Mouse (Mus musculus) midbrain, embryonic 15.5 days (tissue): ENCODE data around the gene Mboat2. TPM values are rescaled to one million over a fixed set of nuclear protein-coding genes. Genes with fewer than 3 reads are reported as not detected.

Source experiments
- ATAC-seq: fragments of 200-750 bp; cut with Nextera tagmentation; replicated peaks from 2 replicates; pipeline ENCODE4 v1.8.0; 2017; ENCODE audit warnings: moderate TSS enrichment
- H3K27ac ChIP-seq: fragments of 300-500 bp; sonication (generic); 2 replicates; pipeline ENCODE4 v1.5.1; 2015; ENCODE audit warnings: mild to moderate bottlenecking, inconsistent platforms
- H3K27me3 ChIP-seq: fragments of 300-500 bp; sonication (generic); replicated peaks from 2 replicates; pipeline ENCODE4 v1.6.1; 2015; ENCODE audit warnings: inconsistent platforms
- H3K36me3 ChIP-seq: fragments of 300-500 bp; sonication (generic); replicated peaks from 2 replicates; pipeline ENCODE4 v1.6.1; 2015; ENCODE audit warnings: inconsistent platforms
- H3K4me1 ChIP-seq: fragments of 300-500 bp; sonication (generic); 2 replicates; pipeline ENCODE4 v1.6.1; 2015; ENCODE audit warnings: inconsistent platforms
- H3K4me2 ChIP-seq: fragments of 300-500 bp; sonication (generic); 2 replicates; pipeline ENCODE4 v1.6.1; 2015; ENCODE audit warnings: inconsistent platforms, mild to moderate bottlenecking, moderate library complexity
- H3K4me3 ChIP-seq: fragments of 300-500 bp; sonication (generic); 2 replicates; pipeline ENCODE4 v1.5.1; 2015; ENCODE audit warnings: mild to moderate bottlenecking, inconsistent platforms
- H3K9ac ChIP-seq: fragments of 300-500 bp; sonication (generic); 2 replicates; pipeline ENCODE4 v1.6.1; 2015; ENCODE audit warnings: mild to moderate bottlenecking, inconsistent platforms
- H3K9me3 ChIP-seq: fragments of 300-500 bp; sonication (generic); 2 replicates; pipeline ENCODE4 v1.6.1; 2016; ENCODE audit warnings: inconsistent platforms
- WGBS: fragments of 180-500 bp; shearing (Covaris S2); methylation state at CpG from one replicate; pipeline ENCODE4 v1.1.7; 2015; ENCODE audit warnings: mixed read lengths; 5-methylcytosine and 5-hydroxymethylcytosine counted together
- polyA plus RNA-seq: library from polyadenylated mRNA; unstranded; fragments of >200 nt; fragmentation: Nextera tagmentation; extraction: Ambion mirVana; gene quantifications from 2 replicates; pipeline ENCODE4 v1.2.1, GENCODE M21; 2015

The Mboat2 gene
- polyA plus RNA-seq, 1 experiment from 2014 or later: 71.5 TPM

DNA sequence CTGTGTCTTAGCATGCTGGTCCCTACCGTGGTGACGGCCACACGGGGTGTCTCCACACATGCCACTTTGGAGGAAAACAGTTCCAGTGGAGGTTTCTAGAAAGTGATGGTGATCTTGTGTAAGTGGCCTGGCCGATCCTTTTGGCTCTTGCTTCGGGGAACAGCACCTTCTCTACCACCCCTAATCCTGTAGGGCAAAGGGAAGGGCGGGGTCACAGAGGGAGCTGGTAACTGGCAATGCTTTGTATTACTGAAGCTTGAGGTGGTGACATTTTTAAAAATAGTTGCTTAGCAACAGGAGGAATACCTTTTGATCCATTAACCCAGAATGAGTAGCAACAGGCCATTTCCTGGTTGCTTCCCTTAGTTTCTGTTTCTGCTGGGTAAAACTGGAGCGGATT, 131.1 kb downstream of the Mboat2 start:
- Histone ChIP-seq H3K4me2 (no peak overlapping the region), H3K27me3 (no peaks in the 10 kb centered on the region), H3K36me3 (no peaks in the 10 kb centered on the region), H3K4me3 (no peak overlapping the region), H3K9ac (no peak overlapping the region), H3K27ac (no peak overlapping the region), H3K4me1 (no peaks in the 10 kb centered on the region), H3K9me3 (no peaks in the 10 kb centered on the region)
- WGBS: 82% methylated on average over 7 of the region's 7 CpGs
- no peak for ATAC-seq

GRCm38 (mm10) chr12:24962362-24962967, 131.8 kb downstream of the Mboat2 start:
- 74% methylated on average over 11 of the region's 11 CpGs for WGBS
- Histone ChIP-seq H3K4me2 (no peak overlapping the region), H3K9me3 (no peaks in the 10 kb centered on the region), H3K27me3 (no peaks in the 10 kb centered on the region), H3K36me3 (no peaks in the 10 kb centered on the region), H3K4me3 (no peak overlapping the region), H3K4me1 (no peaks in the 10 kb centered on the region), H3K9ac (no peak overlapping the region), H3K27ac (no peak overlapping the region)
- no peak for ATAC-seq

DNA sequence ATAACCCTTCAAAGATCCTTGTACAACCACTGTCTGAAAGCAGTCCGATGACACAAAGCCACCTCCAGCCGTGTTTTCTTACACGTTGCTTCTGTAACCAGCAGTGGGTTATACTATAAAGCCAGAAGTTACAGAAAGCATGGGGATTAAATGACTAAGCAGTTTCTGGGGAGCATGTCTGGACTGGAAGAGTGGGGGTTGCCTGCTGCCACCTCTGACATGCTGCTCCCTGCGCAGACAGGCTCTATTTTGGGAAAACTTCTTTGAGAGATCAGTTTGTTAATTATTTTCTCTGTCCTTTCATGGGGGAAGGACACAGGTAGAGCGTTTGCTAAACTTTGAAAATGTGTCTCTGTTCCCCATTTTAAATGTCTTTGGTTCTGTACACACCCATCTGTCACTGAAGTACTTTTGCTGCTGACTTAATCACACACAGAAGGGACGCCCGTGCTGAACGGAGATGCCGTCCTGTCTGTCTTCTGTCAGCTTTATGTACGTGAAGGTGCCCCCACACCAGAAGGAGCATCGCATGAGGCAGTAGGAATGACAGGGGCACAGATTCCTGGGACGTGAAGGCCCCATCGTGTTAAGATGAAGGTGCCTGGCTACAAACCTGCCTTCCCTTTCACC, 132.8 kb downstream of the Mboat2 start:
- Histone ChIP-seq H3K4me3 (no peak overlapping the region), H3K9ac (no peak overlapping the region), H3K36me3 (no peaks in the 10 kb centered on the region), H3K27ac (no peak overlapping the region), H3K4me2 (no peak overlapping the region), H3K9me3 (no peaks in the 10 kb centered on the region), H3K27me3 (no peaks in the 10 kb centered on the region), H3K4me1 (no peaks in the 10 kb centered on the region)
- WGBS: 64% methylated on average over 13 of the region's 13 CpGs
- peak; percentile 59; the same call in 1 of the 2 replicates for ATAC-seq

DNA sequence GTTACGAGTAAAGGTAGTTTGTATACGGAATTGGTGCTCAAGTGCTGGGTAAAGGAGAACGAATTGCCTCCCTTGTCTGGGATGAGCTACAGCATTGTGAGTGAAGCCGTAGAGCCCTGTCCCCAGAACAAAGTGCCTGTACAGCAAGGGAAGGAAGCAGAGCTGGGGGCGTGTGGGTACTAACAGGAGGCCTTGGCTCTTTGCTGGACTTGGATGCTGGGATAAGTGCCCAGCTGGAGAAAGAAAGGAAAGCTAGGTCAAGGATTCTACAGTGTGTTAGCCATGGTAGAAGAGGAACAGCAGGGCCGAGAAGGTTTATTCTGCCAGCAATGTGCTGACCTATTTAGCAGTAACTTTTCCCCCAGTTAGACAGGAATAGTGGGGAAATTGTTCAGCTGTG, 134.7 kb downstream of the Mboat2 start:
- no peak overlapping the region for H3K4me2 ChIP-seq
- no peaks in the 10 kb centered on the region for H3K36me3 ChIP-seq
- no peaks in the 10 kb centered on the region for H3K27me3 ChIP-seq
- H3K4me1 ChIP-seq: no peaks in the 10 kb centered on the region
- H3K9ac ChIP-seq: no peak overlapping the region
- no peak overlapping the region for H3K4me3 ChIP-seq
- no peaks in the 10 kb centered on the region for H3K9me3 ChIP-seq
- WGBS: 90% methylated on average over 6 of the region's 6 CpGs
- H3K27ac ChIP-seq: no peak overlapping the region
- no peak for ATAC-seq

DNA sequence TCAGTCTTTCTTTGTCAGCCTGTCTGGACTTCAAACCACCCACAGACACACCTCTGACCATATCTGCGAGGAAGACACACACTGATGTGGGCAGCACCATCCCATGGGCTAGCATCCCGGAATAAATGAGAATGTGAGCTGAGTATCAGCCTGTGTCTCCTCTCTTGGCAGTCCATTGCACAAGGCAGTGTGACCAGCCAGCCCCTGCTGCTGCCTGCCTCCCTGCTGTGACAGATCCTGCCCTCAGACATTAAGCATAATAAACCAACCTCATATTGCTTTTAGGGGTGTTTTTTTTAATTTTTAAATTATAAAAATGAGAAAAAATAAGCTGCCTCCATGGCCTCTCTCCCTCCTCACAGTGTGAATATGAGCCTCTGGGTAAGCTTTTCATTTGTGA, 135.4 kb downstream of the Mboat2 start:
- Histone ChIP-seq H3K9me3 (no peaks in the 10 kb centered on the region), H3K9ac (no peak overlapping the region), H3K4me1 (no peaks in the 10 kb centered on the region), H3K27ac (no peak overlapping the region), H3K36me3 (no peaks in the 10 kb centered on the region), H3K4me2 (no peak overlapping the region), H3K27me3 (no peaks in the 10 kb centered on the region), H3K4me3 (no peak overlapping the region)
- no peak for ATAC-seq
- WGBS: 83% methylated on average over 2 of the region's 2 CpGs

DNA sequence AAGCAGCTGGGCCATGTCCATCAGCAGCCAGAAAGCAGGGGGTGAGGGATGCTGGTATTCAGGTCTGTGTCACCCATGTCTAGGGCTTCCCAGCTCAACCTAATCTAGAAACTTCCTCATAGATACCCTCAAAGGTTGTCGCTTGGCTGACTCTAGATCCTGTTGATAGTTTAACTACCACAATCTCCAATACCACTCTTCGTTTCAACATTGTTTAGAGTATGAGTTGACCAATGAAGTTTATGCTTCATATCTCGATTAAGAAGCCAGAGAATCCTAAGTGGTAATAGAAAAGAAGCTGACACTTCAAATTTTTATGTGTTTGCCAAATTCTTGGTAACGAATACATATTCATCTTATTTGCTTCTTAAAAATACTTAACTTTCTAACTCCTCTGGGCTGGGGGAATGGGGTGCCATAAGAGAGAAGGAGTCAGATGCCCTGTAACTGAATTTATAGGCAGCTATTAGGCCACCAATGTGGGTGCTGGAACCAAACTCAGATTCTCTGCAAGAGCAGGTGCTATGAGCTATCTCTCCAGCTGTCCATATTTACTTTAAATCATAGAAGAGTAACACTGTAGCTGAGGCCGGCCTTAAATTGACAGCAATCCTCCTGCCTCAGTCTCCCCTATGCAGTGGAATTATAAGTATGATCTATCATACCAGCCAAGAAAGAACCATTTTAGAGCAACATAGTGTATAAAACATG, 141.0 kb downstream of the Mboat2 start:
- peaks cover 7% of the 10 kb centered on the region for H3K4me1 ChIP-seq
- no peaks in the 10 kb centered on the region for H3K27me3 ChIP-seq
- H3K36me3 ChIP-seq: no peaks in the 10 kb centered on the region
- H3K4me2 ChIP-seq: no peak overlapping the region
- no peak for ATAC-seq
- H3K27ac ChIP-seq: no peak overlapping the region
- no peaks in the 10 kb centered on the region for H3K9me3 ChIP-seq
- WGBS: 89% methylated on average over 5 of the region's 5 CpGs
- no peak overlapping the region for H3K4me3 ChIP-seq
- no peak overlapping the region for H3K9ac ChIP-seq

GRCm38 (mm10) chr12:24972371-24973350, 142.0 kb downstream of the Mboat2 start:
- Histone ChIP-seq H3K4me3 (no peak overlapping the region), H3K27ac (no peak overlapping the region), H3K9me3 (no peaks in the 10 kb centered on the region), H3K4me2 (no peak overlapping the region), H3K9ac (no peak overlapping the region), H3K4me1 (peaks cover 17% of the 10 kb centered on the region), H3K36me3 (no peaks in the 10 kb centered on the region), H3K27me3 (no peaks in the 10 kb centered on the region)
- ATAC-seq: no peak
- WGBS: 80% methylated on average over 8 of the region's 8 CpGs

GRCm38 (mm10) chr12:24973586-24973985, 142.9 kb downstream of the Mboat2 start:
- Histone ChIP-seq H3K4me1 (peaks cover 17% of the 10 kb centered on the region), H3K27ac (no peak overlapping the region), H3K4me2 (no peak overlapping the region), H3K4me3 (no peak overlapping the region), H3K27me3 (no peaks in the 10 kb centered on the region), H3K36me3 (no peaks in the 10 kb centered on the region), H3K9me3 (no peaks in the 10 kb centered on the region), H3K9ac (no peak overlapping the region)
- 78% methylated on average over 5 of the region's 5 CpGs for WGBS
- no peak; the same call in 1 of the 2 replicates for ATAC-seq

DNA sequence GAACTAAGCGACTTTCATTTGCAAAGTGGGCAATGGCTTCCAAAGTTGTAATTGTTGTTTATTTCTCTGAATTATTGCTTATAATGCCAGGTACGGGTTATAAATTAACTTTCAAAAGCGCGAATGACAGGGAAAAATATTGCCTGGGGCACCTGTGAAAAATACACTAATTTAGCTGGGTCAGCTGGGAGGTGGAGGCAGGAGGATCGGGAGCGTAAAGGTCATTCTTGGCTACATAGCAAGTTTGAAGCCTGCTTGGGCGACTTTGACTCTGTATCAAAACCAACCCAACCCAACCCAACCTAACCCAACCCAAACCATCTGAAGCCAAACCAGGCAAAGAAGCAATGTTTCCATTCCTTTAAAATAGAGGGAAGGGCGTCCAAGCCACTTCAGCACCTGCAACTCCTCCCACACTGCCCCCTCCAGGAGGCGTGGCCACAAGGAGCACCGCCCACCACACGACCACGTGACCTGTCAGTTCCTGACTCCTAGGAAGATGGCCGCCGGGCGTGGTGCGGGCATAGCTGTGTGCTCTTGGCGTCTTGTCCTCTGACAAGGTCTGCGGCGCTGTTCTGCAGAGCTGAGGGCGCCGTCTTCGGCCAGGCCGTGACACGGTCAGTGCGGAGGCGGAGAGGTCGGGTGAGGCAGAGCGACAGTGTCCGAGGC, 143.9 kb downstream of the Mboat2 start, which contains the start of gene Kidins220:
Kidins220 (plus strand) TSS at position 480 of the 669 bp plus-strand sequence.
- peaks cover 21% of the 10 kb centered on the region for H3K4me1 ChIP-seq
- H3K36me3 ChIP-seq: no peaks in the 10 kb centered on the region
- peak; percentile 91 for ATAC-seq
- H3K27ac ChIP-seq: peak within 1 kb of the TSS; percentile 95
- H3K9ac ChIP-seq: peak within 1 kb of the TSS; percentile 82
- H3K27me3 ChIP-seq: no peaks in the 10 kb centered on the region
- H3K4me2 ChIP-seq: peak within 1 kb of the TSS; percentile 52
- no peaks in the 10 kb centered on the region for H3K9me3 ChIP-seq
- peak within 1 kb of the TSS; percentile 73 for H3K4me3 ChIP-seq
- WGBS: 15% methylated on average over 28 of the region's 29 CpGs

DNA sequence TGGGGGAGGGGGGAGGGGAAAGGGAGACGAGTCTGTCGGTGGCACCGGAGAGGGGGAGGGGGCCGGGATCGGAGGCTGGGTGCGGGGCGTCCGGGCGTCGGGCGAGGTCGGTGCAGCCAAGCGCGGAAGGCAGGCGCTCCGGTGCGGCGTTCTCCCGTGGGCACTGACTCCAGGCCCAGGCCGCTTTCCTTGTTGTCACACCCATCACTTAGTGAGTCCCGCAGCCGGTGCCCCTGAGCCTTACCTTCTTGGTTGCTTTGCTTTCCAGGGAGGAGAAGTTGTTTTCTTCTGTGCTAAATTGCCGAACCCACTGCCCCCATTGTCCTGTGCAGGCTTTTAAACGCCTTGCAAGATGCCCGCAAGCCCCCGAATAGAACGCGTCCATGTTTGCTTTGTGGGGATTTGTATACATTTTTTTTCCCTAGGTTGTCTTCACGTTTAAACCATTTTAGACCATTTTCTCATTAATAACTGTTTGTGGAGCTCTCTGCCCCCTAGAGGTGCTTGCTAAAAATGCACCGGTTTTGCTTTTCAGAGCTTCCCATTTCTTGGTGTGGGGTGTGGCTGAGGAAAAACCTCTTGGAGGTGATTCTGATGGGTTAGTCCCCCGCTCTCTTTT, 144.5 kb downstream of the Mboat2 start:
- peak overlapping the region; percentile 73 for H3K4me3 ChIP-seq
- under 1% methylated on average over 28 of the region's 31 CpGs for WGBS
- peaks cover 24% of the 10 kb centered on the region for H3K4me1 ChIP-seq
- peak overlapping the region; percentile 82 for H3K9ac ChIP-seq
- ATAC-seq: peak; percentile 81
- no peaks in the 10 kb centered on the region for H3K27me3 ChIP-seq
- H3K4me2 ChIP-seq: peak overlapping the region; percentile 52
- H3K27ac ChIP-seq: peak overlapping the region; percentile 95
- no peaks in the 10 kb centered on the region for H3K9me3 ChIP-seq
- peaks cover 3% of the 10 kb centered on the region; the same call in 1 of the 2 replicates for H3K36me3 ChIP-seq

- WGBS: 88% methylated on average over 5 of the region's 5 CpGs
- Histone ChIP-seq H3K9me3 (no peaks in the 10 kb centered on the region), H3K4me2 (no peak overlapping the region), H3K27me3 (no peaks in the 10 kb centered on the region), H3K9ac (no peak overlapping the region), H3K4me3 (no peak overlapping the region), H3K36me3 (peaks cover 35% of the 10 kb centered on the region; the same call in 1 of the 2 replicates), H3K4me1 (0 out of 2 replicates have a peak, but pooled peaks cover 1% of the 10 kb centered on the region), H3K27ac (no peak overlapping the region)
- ATAC-seq: no peak
Observed at GRCm38 (mm10) chr12:24985226-24985625, 154.5 kb downstream of the Mboat2 start.
